Mouse (Mus musculus) intestine, embryonic 14.5 days (tissue): ENCODE measurements around the gene Ddx24. TPM values are rescaled to one million over a fixed set of nuclear protein-coding genes. Genes with fewer than 3 reads are reported as not detected.

Source experiments
- ATAC-seq: fragments of 200-750 bp; cut with Nextera tagmentation; replicated peaks from 2 replicates; pipeline ENCODE4 v1.8.0; 2017; ENCODE audit warnings: low read depth, moderate number of reproducible peaks, moderate TSS enrichment, moderate library complexity; ENCODE audit not compliant: low FRiP score, low TSS enrichment
- DNase-seq: peaks from one replicate; pipeline ENCODE4 v3.0.0-alpha.2; 2018; ENCODE audit warnings: low spot score
- H3K27ac ChIP-seq: fragments of 300-500 bp; sonication (generic); 2 replicates; pipeline ENCODE4 v1.5.1; 2014; ENCODE audit warnings: low read depth, mild to moderate bottlenecking, control low read depth
- H3K27me3 ChIP-seq: fragments of 300-500 bp; sonication (generic); replicated peaks from 2 replicates; pipeline ENCODE4 v1.6.1; 2014; ENCODE audit warnings: low read length, control low read depth; ENCODE audit not compliant: control insufficient read depth, insufficient read depth
- H3K36me3 ChIP-seq: fragments of 300-500 bp; sonication (generic); 2 replicates; pipeline ENCODE4 v1.6.1; 2014; ENCODE audit warnings: low read length, control low read depth; ENCODE audit not compliant: control insufficient read depth, insufficient read depth
- H3K4me1 ChIP-seq: fragments of 300-500 bp; sonication (generic); replicated peaks from 2 replicates; pipeline ENCODE4 v1.6.1; 2014; ENCODE audit warnings: low read length, control low read depth, mixed read lengths; ENCODE audit not compliant: control insufficient read depth, insufficient read depth
- H3K4me2 ChIP-seq: fragments of 300-500 bp; sonication (generic); 2 replicates; pipeline ENCODE4 v1.6.1; 2014; ENCODE audit warnings: low read length
- H3K4me3 ChIP-seq: fragments of 300-500 bp; sonication (generic); 2 replicates; pipeline ENCODE4 v1.5.1; 2014; ENCODE audit warnings: low read depth, low read length, control low read depth, mixed read lengths
- H3K9ac ChIP-seq: fragments of 300-500 bp; sonication (generic); 2 replicates; pipeline ENCODE4 v1.6.1; 2014; ENCODE audit warnings: mild to moderate bottlenecking, low read length
- H3K9me3 ChIP-seq: fragments of 300-500 bp; sonication (generic); 2 replicates; pipeline ENCODE4 v1.6.1; 2016; ENCODE audit warnings: low read length, control low read depth; ENCODE audit not compliant: control insufficient read depth
- WGBS: fragments of 180-500 bp; shearing (Covaris S2); extraction: QIAGEN DNeasy Blood & Tissue Kit; methylation state at CpG from one replicate; pipeline ENCODE4 v1.1.7; 2014; 5-methylcytosine and 5-hydroxymethylcytosine counted together
- polyA plus RNA-seq: library from polyadenylated mRNA; unstranded; fragments of >200 nt; fragmentation: Nextera tagmentation; extraction: Ambion mirVana; gene quantifications from 2 replicates; pipeline ENCODE4 v1.2.1, GENCODE M21; 2014

Gene Ddx24
- polyA plus RNA-seq, 1 experiment from 2014 or later, result 90.1 TPM

GRCm38 (mm10) chr12:103396751-103397150 is 28.9 kb downstream of the Ddx24 start:
- peaks cover 4% of the 10 kb centered on the region; the same call in 1 of the 2 replicates for H3K36me3 ChIP-seq
- no peaks in the 10 kb centered on the region for H3K27me3 ChIP-seq
- no peak for ATAC-seq
- no peak overlapping the region for H3K9ac ChIP-seq
- H3K27ac ChIP-seq, result no peak overlapping the region
- no peaks in the 10 kb centered on the region for H3K9me3 ChIP-seq
- no peak for DNase-seq
- H3K4me2 ChIP-seq, result no peak overlapping the region
- H3K4me1 ChIP-seq, result no peaks in the 10 kb centered on the region
- WGBS, result 85% methylated on average over 7 of the region's 7 CpGs
- H3K4me3 ChIP-seq, result no peak overlapping the region

DNA sequence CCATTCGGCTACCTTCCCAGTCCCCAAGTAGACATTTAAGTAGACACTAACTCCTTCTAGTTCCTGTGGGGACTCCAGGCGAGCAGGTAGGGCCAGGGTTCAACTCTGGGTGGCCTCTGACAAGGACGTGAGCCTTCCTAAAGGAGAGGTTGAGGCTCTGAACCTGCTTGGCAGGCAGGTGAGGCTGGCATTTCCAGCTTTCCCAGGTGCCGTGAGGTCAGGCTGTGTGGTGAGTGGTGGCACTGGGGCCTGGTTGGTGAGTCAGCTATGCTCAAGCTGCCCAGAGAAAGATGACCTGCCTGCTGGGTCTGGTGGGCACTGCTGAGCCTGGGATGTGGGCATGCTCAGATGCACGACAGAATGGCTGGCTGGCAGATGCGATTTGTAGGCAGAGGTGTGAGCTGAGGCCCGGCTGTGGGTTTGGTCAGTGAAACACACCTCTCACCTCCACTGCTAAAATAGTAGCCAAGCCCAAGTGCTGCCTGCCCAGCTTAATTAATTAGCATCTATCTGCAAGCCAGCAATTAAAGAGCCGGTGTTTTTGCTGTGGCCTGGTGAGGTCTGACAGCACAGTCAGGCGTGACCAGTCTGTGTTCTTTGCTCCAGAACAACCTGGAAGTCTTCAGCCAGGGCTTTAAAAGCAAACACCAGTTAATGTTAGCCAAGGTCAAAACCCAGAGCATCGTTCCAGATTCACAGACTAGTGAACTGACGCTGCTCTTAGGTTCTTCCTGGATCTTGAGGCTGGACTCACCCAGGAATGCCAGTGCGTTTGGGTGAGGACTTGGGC is 29.9 kb downstream of the Ddx24 start:
- no peak for DNase-seq
- H3K36me3 ChIP-seq, result 0 out of 2 replicates have a peak, but pooled peaks cover under 1% of the 10 kb centered on the region
- H3K27ac ChIP-seq, result no peak overlapping the region
- H3K9ac ChIP-seq, result no peak overlapping the region
- H3K4me1 ChIP-seq, result no peaks in the 10 kb centered on the region
- H3K4me3 ChIP-seq, result no peak overlapping the region
- no peaks in the 10 kb centered on the region for H3K9me3 ChIP-seq
- WGBS, result 66% methylated on average over 12 of the region's 12 CpGs
- no peak overlapping the region for H3K4me2 ChIP-seq
- H3K27me3 ChIP-seq, result no peaks in the 10 kb centered on the region
- no peak for ATAC-seq

DNA sequence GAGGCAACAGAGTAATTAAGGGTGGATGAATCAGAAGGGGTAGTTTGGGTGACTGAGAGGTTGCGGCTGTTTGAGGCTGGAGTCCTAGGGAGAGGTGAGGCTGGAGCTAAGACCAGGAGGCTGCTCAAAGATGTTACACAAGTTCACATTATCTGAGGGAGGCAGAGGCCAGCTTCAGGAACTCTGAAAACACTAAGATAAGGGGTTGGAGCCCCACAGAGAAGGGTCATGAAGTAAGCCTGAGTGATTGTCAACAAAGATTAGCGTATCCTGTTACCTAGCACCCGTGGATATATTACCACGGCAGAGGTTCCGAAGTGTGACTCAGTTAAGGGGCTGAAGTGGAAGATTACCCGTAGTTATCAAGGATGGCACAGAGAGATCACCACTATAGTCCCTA is 32.1 kb downstream of the Ddx24 start:
- no peak overlapping the region for H3K4me2 ChIP-seq
- DNase-seq (no peak), ATAC-seq (no peak)
- 30% methylated on average over 6 of the region's 6 CpGs for WGBS
- peaks cover 6% of the 10 kb centered on the region for H3K4me1 ChIP-seq
- H3K9ac ChIP-seq, result no peak overlapping the region
- no peak overlapping the region for H3K27ac ChIP-seq
- no peaks in the 10 kb centered on the region for H3K36me3 ChIP-seq
- no peaks in the 10 kb centered on the region for H3K27me3 ChIP-seq
- H3K4me3 ChIP-seq, result no peak overlapping the region
- H3K9me3 ChIP-seq, result no peaks in the 10 kb centered on the region

- DNase-seq, result no peak
- Histone ChIP-seq H3K4me2 (no peak overlapping the region), H3K9ac (no peak overlapping the region), H3K27me3 (no peaks in the 10 kb centered on the region), H3K9me3 (no peaks in the 10 kb centered on the region), H3K36me3 (no peaks in the 10 kb centered on the region), H3K4me3 (no peak overlapping the region), H3K27ac (no peak overlapping the region), H3K4me1 (peaks cover 6% of the 10 kb centered on the region)
- 61% methylated on average over 7 of the region's 7 CpGs for WGBS
- ATAC-seq, result no peak
Observed at GRCm38 (mm10) chr12:103391098-103391497, 34.5 kb downstream of the Ddx24 start.

GRCm38 (mm10) chr12:103389982-103390381 is 35.6 kb downstream of the Ddx24 start:
- DNase-seq, result no peak
- H3K27ac ChIP-seq, result no peak overlapping the region
- no peak for ATAC-seq
- H3K4me3 ChIP-seq, result no peak overlapping the region
- no peaks in the 10 kb centered on the region for H3K36me3 ChIP-seq
- no peaks in the 10 kb centered on the region for H3K9me3 ChIP-seq
- 82% methylated on average over 4 of the region's 4 CpGs for WGBS
- no peak overlapping the region for H3K4me2 ChIP-seq
- H3K9ac ChIP-seq, result no peak overlapping the region
- H3K4me1 ChIP-seq, result peaks cover 6% of the 10 kb centered on the region
- H3K27me3 ChIP-seq, result no peaks in the 10 kb centered on the region

DNA sequence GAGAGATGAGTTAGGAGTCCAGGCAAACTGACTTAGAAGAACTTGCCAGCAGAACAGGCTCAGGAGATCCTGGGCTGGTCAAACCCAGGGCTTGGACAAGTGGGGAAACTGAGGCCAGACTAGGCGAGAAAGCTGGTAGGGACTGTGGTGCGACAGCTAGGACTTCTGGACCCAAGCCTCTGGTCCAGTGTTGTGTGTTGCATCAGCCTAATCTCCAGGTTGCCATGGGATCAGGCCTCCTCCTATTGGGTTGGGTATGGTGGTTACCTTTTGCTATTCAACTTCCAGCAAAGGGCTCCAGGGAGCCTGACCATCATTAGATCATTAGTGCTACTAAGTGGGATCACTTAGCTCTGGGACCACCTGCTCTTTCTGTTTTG is 36.3 kb downstream of the Ddx24 start:
- Histone ChIP-seq H3K4me2 (peak overlapping the region; percentile 64), H3K4me1 (peaks cover 6% of the 10 kb centered on the region), H3K27me3 (no peaks in the 10 kb centered on the region), H3K27ac (no peak overlapping the region), H3K4me3 (peak overlapping the region; percentile 80), H3K36me3 (no peaks in the 10 kb centered on the region), H3K9ac (peak overlapping the region; percentile 75), H3K9me3 (no peaks in the 10 kb centered on the region)
- DNase-seq (no peak), ATAC-seq (no peak)
- 67% methylated on average over 2 of the region's 2 CpGs for WGBS

GRCm38 (mm10) chr12:103388505-103389347 is 36.9 kb downstream of the Ddx24 start, which contains the start of gene Otub2:
TSS of gene Otub2 (plus strand) at chr12:103388682.
- ATAC-seq, result peak; percentile 97
- H3K27ac ChIP-seq, result no peak within 1 kb of the TSS
- under 1% methylated on average over 58 of the region's 58 CpGs for WGBS

DNA sequence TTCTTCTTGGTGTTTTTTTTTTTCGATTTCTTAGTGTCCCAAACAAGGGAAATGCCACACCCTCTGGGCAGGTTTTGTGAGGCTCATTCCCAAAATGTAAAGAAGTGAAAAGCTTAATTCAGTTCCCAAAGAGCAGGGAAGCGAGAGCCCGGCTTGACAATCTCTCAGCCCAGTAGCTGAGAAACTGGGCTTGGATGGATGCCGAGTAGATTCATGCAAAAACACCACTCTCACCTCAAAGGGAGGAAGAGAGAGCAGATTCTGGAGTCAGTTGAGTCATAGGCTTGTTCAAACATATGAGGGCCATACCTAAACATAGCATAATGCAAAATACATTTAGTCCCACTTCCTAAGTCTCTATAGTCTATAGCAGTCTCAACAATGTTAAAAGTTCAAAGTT is 45.4 kb downstream of the Ddx24 start:
- Histone ChIP-seq H3K4me2 (no peak overlapping the region), H3K36me3 (no peaks in the 10 kb centered on the region), H3K4me1 (no peaks in the 10 kb centered on the region), H3K27me3 (no peaks in the 10 kb centered on the region), H3K27ac (no peak overlapping the region), H3K9me3 (no peaks in the 10 kb centered on the region), H3K4me3 (no peak overlapping the region), H3K9ac (no peak overlapping the region)
- no peak for ATAC-seq
- 74% methylated on average over 4 of the region's 4 CpGs for WGBS
- DNase-seq, result no peak

More at GRCm38 (mm10) chr12:103388505-103389347, 36.9 kb downstream of the Ddx24 start, which contains the start of gene Otub2:
- peak within 1 kb of the TSS; percentile 75 for H3K9ac ChIP-seq
- no peaks in the 10 kb centered on the region for H3K36me3 ChIP-seq
- H3K4me2 ChIP-seq, result peak within 1 kb of the TSS; percentile 64
- no peaks in the 10 kb centered on the region for H3K9me3 ChIP-seq
- H3K4me3 ChIP-seq, result peak within 1 kb of the TSS; percentile 80
- DNase-seq, result peak; percentile 96
- H3K27me3 ChIP-seq, result no peaks in the 10 kb centered on the region
- H3K4me1 ChIP-seq, result peaks cover 6% of the 10 kb centered on the region
